1 mouse cellular context compared by ENCODE assay signal in the genomic region with DNA sequence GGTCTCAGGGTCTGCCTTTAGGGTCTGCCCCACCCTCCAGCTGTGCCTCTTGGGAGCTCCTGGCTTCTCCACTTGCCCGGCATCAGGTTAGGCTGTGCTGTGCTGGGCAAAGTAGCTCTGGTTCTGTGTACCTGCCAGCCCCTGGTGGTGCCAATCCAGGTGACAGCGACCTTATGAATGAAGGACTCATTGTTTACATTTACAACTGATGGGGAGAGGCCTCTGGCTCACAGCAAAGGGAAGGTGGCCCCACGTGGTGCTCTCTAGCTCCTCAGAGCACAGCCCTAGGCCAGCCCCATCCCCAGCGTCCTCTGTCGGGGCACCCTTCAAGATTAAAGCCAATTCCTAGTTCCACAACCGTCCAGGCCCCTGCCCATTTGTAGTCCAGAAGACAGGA.
TF ChIP-seq lines count a peak whose summit lies in the region.

No protein-coding gene starts in this region.

TF ChIP-seq in CH12.LX, 34 proteins besides CTCF, POLR2A, EP300 and RAD21:
- TF ChIP-seq KAT2A (IDR thresholded peaks at IDR 0.05; ENCODE audit: insufficient replicate concordance, low read length), result no peak
- no peak for TF ChIP-seq ZKSCAN1 (IDR thresholded peaks at IDR 0.05; ENCODE audit: borderline replicate concordance, low read depth, low read length)
- no peak for TF ChIP-seq BHLHE40 (IDR thresholded peaks at IDR 0.05; ENCODE audit: low read depth, low read length)
- TF ChIP-seq ZC3H11A (IDR thresholded peaks at IDR 0.05; ENCODE audit: low read depth, low read length), result no peak
- TF ChIP-seq UBTF (IDR thresholded peaks at IDR 0.05; ENCODE audit: low read depth, low read length), result no peak
- TF ChIP-seq NRF1 (IDR thresholded peaks at IDR 0.05; ENCODE audit: low read depth, low read length), result no peak
- no peak for TF ChIP-seq CHD1 (IDR thresholded peaks at IDR 0.05; ENCODE audit: low read depth, low read length)
- no peak for TF ChIP-seq MAZ (IDR thresholded peaks at IDR 0.05; ENCODE audit: low read depth, low read length)
- TF ChIP-seq RCOR1 (conservative IDR thresholded peaks at IDR 0.05; ENCODE audit: low read depth, low read length), result no peak
- TF ChIP-seq PAX5 (IDR thresholded peaks at IDR 0.05; ENCODE audit: low read length), result no peak
- TF ChIP-seq ZNF384 (IDR thresholded peaks at IDR 0.05; ENCODE audit: low read depth, low read length), result no peak
- TF ChIP-seq SIN3A (IDR thresholded peaks at IDR 0.05; ENCODE audit: low read length), result no peak
- TF ChIP-seq TCF12 (IDR thresholded peaks at IDR 0.05; ENCODE audit: low read depth, low read length), result no peak
- no peak for TF ChIP-seq SMC3 (IDR thresholded peaks at IDR 0.05; ENCODE audit: low read depth, low read length)
- TF ChIP-seq MAX (IDR thresholded peaks at IDR 0.05; ENCODE audit: low read length), result no peak
- no peak for TF ChIP-seq ETS1 (conservative IDR thresholded peaks at IDR 0.05; ENCODE audit: low read depth, low read length)
- no peak for TF ChIP-seq CHD2 (IDR thresholded peaks at IDR 0.05; ENCODE audit: low read length)
- no peak for TF ChIP-seq USF2 (conservative IDR thresholded peaks at IDR 0.05; ENCODE audit: low read depth, low read length)
- TF ChIP-seq POLR2AphosphoS2 (IDR thresholded peaks at IDR 0.05; ENCODE audit: low read depth, low read length), result no peak
TF ChIP-seq in CH12.LX: peak in this region for 0.
